Mouse (Mus musculus): ENCODE results near the gene Use1. TPM values are rescaled to one million over a fixed set of nuclear protein-coding genes. Genes with fewer than 3 reads are reported as not detected.
A peak's percentile ranks its signal among the peaks of the same experiment; 100 is the strongest.

Use1 gene
- total RNA-seq, 2 experiments from 2014 or later: 96.5 to 108 TPM

- DNase-seq: peak; percentile 57 to 65
- intact Hi-C loops (cut with DNase I): loop anchor here (2.0 kb wide), 1 partner anchor 29 kb away; no protein-coding TSS in a partner anchor
Observed at GRCm38 (mm10) chr8:71375581-71376422, 9.2 kb downstream of the Use1 start.

GRCm38 (mm10) chr8:71376423-71377030 is 9.9 kb downstream of the Use1 start:
- intact Hi-C loops (cut with DNase I): no loop called here
- no peak for DNase-seq

GRCm38 (mm10) chr8:71379008-71379407 is 12.4 kb downstream of the Use1 start:
- intact Hi-C loops (cut with DNase I): no loop called here
- DNase-seq: no peak

GRCm38 (mm10) chr8:71379512-71380075 is 12.9 kb downstream of the Use1 start:
- intact Hi-C loops (cut with DNase I): loop anchor here (5.0 kb wide), 1 partner anchor 83 kb away; the partner anchor contains the start of genes Abhd8 and Mrpl34
- no peak for DNase-seq

- DNase-seq: peak; percentile 37 to 55
- intact Hi-C loops (cut with DNase I): loop anchor here (5.0 kb wide), 1 partner anchor 82 kb away; the partner anchor contains the start of genes Abhd8 and Mrpl34
Observed at GRCm38 (mm10) chr8:71380178-71381171, 13.8 kb downstream of the Use1 start.

- intact Hi-C loops (cut with DNase I): loop anchor here (5.0 kb wide), 1 partner anchor 81 kb away; the partner anchor contains the start of genes Abhd8 and Mrpl34
Observed at GRCm38 (mm10) chr8:71381421-71381970, 14.8 kb downstream of the Use1 start, which contains the start of gene Nr2f6. Nr2f6 (minus strand) TSS chr8:71381960.

GRCm38 (mm10) chr8:71381971-71382961 is 15.6 kb downstream of the Use1 start:
- intact Hi-C loops (cut with DNase I): loop anchor here (5.0 kb wide), 1 partner anchor 80 kb away; the partner anchor contains the start of genes Abhd8 and Mrpl34
- DNase-seq: peak; percentile 92 to 94

More at GRCm38 (mm10) chr8:71381421-71381970, 14.8 kb downstream of the Use1 start, which contains the start of gene Nr2f6:
- peak; percentile 82 to 84 for DNase-seq

- intact Hi-C loops (cut with DNase I): loop anchor here (5.0 kb wide), 1 partner anchor 79 kb away; the partner anchor contains the start of genes Abhd8 and Mrpl34
- no peak for DNase-seq
Observed at GRCm38 (mm10) chr8:71383396-71383795, 16.7 kb downstream of the Use1 start.

- DNase-seq: no peak
- intact Hi-C loops (cut with DNase I): loop anchor here (5.0 kb wide), 1 partner anchor 78 kb away; the partner anchor contains the start of genes Abhd8 and Mrpl34
Observed at GRCm38 (mm10) chr8:71383860-71384259, 17.2 kb downstream of the Use1 start.

- no peak for DNase-seq
- intact Hi-C loops (cut with DNase I): no loop called here
Observed at GRCm38 (mm10) chr8:71385212-71385835, 18.7 kb downstream of the Use1 start.

GRCm38 (mm10) chr8:71388267-71388666 is 21.6 kb downstream of the Use1 start:
- intact Hi-C loops (cut with DNase I): no loop called here

GRCm38 (mm10) chr8:71391696-71392095 is 25.0 kb downstream of the Use1 start:
- no peak for DNase-seq
- intact Hi-C loops (cut with DNase I): no loop called here

More at GRCm38 (mm10) chr8:71388267-71388666, 21.6 kb downstream of the Use1 start:
- DNase-seq: no peak

- no peak for DNase-seq
- intact Hi-C loops (cut with DNase I): no loop called here
Observed at GRCm38 (mm10) chr8:71392391-71392790, 25.7 kb downstream of the Use1 start.

GRCm38 (mm10) chr8:71392871-71393270 is 26.2 kb downstream of the Use1 start:
- intact Hi-C loops (cut with DNase I): no loop called here
- DNase-seq: no peak

GRCm38 (mm10) chr8:71394481-71394880 is 27.8 kb downstream of the Use1 start:
- DNase-seq: no peak
- intact Hi-C loops (cut with DNase I): no loop called here

- intact Hi-C loops (cut with DNase I): loop anchor here (5.0 kb wide), 1 partner anchor 823 kb away; no protein-coding TSS in a partner anchor
- peak in 1 of 2 experiments; percentile 4 for DNase-seq
Observed at GRCm38 (mm10) chr8:71395071-71395470, 28.4 kb downstream of the Use1 start.

GRCm38 (mm10) chr8:71395629-71396028 is 29.0 kb downstream of the Use1 start, which contains the start of gene Ushbp1:
Ushbp1 (minus strand) TSS chr8:71395802.
- intact Hi-C loops (cut with DNase I): loop anchor here (5.0 kb wide), 1 partner anchor 823 kb away; no protein-coding TSS in a partner anchor
- DNase-seq: peak; percentile 56 to 64

Measured in heart, postnatal 14 days (tissue).